Mouse (Mus musculus): ENCODE results near the gene Bpifb1. TPM values are rescaled to one million over a fixed set of nuclear protein-coding genes. Genes with fewer than 3 reads are reported as not detected.

The Bpifb1 gene
- total RNA-seq, 2 experiments from 2014 or later, result not detected

Other genes starting within 250 kb of the Bpifb1 start
- gene Bpifa6, start 215.9 kb upstream of the Bpifb1 start, total RNA-seq (2015), result not detected in 2 replicates
- gene Bpifa6, start 215.9 kb upstream of the Bpifb1 start, total RNA-seq (2017), result not detected in 2 replicates
- not detected in 2 replicates for gene Bpifa2, start 182.6 kb upstream of the Bpifb1 start, total RNA-seq (2015)
- not detected in 2 replicates for gene Bpifa2, start 182.6 kb upstream of the Bpifb1 start, total RNA-seq (2017)
- not detected in 2 replicates for gene Bpifa3, start 60.5 kb upstream of the Bpifb1 start, total RNA-seq (2015)
- not detected in 2 replicates for gene Bpifa3, start 60.5 kb upstream of the Bpifb1 start, total RNA-seq (2017)
- gene Bpifa1, start 47.9 kb upstream of the Bpifb1 start, total RNA-seq (2015), result not detected in 2 replicates
- not detected in 2 replicates for gene Bpifa1, start 47.9 kb upstream of the Bpifb1 start, total RNA-seq (2017)
- gene Bpifa5, start 28.2 kb upstream of the Bpifb1 start, total RNA-seq (2015), result not detected in 2 replicates
- not detected in 2 replicates for gene Bpifa5, start 28.2 kb upstream of the Bpifb1 start, total RNA-seq (2017)
- gene Bpifb5, start 32.9 kb downstream of the Bpifb1 start, total RNA-seq (2015), result not detected in 2 replicates
- gene Bpifb5, start 32.9 kb downstream of the Bpifb1 start, total RNA-seq (2017), result not detected in 2 replicates
- gene Bpifb9a, start 67.0 kb downstream of the Bpifb1 start, total RNA-seq (2015), result not detected in 2 replicates
- not detected in 2 replicates for gene Bpifb9a, start 67.0 kb downstream of the Bpifb1 start, total RNA-seq (2017)
- gene Bpifb9b, start 116.4 kb downstream of the Bpifb1 start, total RNA-seq (2015), result not detected in 2 replicates
- gene Bpifb9b, start 116.4 kb downstream of the Bpifb1 start, total RNA-seq (2017), result not detected in 2 replicates
- 6.5 and 9.8 TPM in 2 replicates for gene Cdk5rap1, start 182.2 kb downstream of the Bpifb1 start, total RNA-seq (2015)
- 12.9 and 13.5 TPM in 2 replicates for gene Cdk5rap1, start 182.2 kb downstream of the Bpifb1 start, total RNA-seq (2017)
- 0.22 and 0.62 TPM in 2 replicates for gene Snta1, start 217.3 kb downstream of the Bpifb1 start, total RNA-seq (2015)
- gene Snta1, start 217.3 kb downstream of the Bpifb1 start, total RNA-seq (2017), result 1.1 and 1.4 TPM in 2 replicates
- 13.7 and 19.1 TPM in 2 replicates for gene Cbfa2t2, start 245.7 kb downstream of the Bpifb1 start, total RNA-seq (2015)
- gene Cbfa2t2, start 245.7 kb downstream of the Bpifb1 start, total RNA-seq (2017), result 7.5 and 22.8 TPM in 2 replicates